Mouse (Mus musculus): ENCODE measurements around the gene Hint3.
"Not testable (repeated sequence)": the region's sequence is repeated elsewhere in the genome, so short reads cannot be mapped to it uniquely, and the experiment has no call there.

The Hint3 gene

DNA sequence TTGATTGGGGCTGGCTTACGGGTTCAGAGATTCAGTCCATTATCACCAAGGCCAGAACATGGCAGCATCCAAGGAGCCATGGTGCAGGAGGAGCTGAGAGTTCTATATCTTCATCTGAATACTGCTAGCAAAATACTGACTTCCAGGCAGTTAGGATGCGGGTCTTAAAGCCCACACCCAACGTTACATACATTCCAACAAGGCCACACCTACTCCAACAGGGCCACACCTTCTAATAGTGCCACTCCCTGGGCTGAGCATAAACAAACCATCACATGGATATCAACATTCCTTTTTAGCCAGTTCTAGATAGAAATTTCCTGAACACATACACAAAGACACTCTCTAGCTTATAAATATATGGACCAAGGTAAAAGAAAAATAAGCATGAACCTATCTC, at the start of gene Hint3:
TSS of gene Hint3 (minus strand) at position 120 of the 400 bp plus-strand sequence.
- DNase-seq, result no peak

DNA sequence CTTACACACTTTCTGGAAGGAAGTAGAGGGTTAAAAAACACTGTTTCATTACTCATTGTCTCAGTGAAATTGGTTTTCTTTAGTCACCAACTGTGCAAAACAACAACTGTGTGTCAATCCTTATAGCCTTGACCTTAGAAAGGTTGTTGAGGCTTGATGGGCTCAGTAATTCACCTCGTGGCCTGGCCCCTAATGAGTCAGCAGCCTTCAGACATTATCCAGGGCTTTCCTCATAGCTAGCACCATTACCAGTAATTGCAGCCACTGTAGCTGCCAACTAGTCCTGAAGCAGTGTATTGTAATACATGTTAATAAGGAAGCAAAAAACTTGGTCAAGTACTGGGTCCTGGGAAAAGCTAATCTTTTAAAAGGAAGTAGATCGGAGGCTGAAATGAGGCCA, 48.6 kb upstream of the Hint3 start:
- no peak for DNase-seq

DNA sequence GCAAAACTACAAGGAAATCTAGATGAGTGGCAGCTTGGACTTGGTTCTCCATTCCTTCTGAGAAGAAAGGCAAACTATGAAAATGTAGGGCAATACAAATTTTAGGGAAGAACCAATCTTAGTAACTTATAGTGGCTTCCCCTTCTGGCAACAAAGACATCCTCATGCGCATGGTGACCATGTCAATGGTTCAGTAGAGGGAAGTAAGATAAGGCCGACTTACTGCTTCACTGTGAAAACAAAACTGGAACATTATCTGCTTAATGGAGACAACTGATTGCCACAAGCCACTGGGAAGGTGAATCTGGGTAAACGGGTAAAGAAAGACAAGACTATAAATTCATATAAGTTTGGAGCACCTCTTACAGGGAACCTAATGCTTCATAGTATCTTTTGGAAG, 45.4 kb upstream of the Hint3 start:
- no peak for DNase-seq

DNA sequence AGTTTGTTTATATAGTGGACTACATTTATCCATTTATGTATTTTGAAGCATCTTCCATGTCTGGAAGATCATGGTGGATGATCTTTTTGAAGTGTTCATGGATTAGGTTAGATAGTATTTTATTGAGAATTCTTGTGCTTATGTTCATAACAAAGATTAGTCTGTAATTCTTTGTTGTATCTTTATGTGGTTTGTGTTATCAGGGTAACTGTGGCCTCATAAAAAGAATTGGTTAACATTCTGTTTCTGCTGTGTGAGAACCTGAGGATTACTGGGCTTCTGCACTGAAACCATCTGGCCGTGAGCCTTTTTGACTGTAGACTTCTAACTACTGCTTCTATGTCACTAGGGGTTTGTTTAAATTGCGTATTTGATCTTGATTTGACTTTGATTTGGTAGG, 37.1 kb upstream of the Hint3 start:
- no peak for DNase-seq

DNA sequence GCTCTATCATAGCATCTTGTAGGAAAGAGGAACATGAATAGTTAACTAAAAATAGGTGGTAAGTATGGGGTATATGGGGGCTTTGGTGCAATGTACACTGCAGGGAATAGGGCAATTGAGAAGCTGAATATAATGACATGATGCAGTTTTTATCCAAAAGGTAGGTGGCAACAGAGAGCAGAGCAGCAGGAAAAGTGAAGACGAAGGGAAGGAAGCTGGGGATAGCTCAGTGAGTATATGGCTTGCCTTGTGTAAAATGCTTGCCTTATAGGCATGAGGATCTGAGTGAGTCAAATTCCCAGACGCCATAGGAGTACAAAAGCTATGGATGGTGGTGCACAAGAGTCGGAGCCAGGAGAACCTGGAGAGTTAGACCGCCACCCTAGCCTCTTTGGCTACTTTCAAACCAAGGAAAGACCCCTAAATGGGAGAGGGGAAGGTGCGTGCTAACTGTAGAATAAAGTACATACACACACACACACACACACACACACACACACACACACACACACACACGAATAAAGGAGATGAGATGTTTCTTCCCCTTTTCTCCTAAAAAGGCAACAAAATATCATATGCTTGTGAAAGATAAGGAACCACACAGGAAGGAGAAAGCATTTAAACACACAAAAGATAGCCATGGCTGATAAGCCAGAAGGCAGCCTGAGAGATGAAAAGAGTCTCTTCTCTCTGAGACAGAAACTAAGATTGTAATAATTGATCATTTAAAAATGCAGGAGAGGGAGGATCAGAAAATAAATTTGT, 31.3 kb upstream of the Hint3 start:
- DNase-seq, result peak; percentile 11

DNA sequence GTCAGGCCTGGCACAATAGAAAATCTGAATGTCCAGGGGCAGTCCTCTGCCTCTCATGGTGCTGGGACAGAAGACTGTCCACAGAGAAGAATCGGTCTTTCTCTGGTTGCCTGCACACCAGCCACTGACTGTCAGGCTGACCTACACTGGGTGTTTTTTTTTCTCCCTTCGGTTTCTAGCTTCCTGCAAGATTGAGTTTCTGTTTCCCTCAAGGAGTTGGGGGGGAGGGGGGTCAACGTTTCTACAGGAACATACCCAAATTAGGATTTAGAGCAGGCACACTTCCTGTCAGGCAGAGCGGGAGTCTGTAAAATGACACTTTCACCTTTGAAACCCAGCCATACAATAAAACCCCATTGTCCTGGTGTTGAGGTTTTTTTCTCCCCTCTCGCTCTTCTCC, 26.2 kb upstream of the Hint3 start:
- no peak for DNase-seq

DNA sequence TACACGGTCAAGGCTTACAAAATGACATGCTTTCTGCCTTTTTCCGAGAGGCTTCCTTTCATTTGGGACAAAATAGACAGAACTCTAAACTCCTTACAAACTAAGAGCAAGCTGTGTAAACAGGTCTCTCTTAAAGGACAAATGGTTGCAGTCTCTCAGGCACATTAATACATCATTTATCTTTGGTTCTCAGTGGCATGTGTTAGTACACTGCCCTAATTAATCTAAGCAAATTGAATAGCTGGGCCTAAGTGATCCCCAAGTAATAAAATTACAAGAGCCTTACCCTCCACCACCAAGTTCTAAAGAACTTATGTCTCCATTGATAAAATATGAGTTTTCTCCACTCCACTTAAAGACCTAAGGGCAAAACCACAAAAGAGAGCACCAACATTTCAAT, 18.2 kb upstream of the Hint3 start:
- DNase-seq, result no peak

DNA sequence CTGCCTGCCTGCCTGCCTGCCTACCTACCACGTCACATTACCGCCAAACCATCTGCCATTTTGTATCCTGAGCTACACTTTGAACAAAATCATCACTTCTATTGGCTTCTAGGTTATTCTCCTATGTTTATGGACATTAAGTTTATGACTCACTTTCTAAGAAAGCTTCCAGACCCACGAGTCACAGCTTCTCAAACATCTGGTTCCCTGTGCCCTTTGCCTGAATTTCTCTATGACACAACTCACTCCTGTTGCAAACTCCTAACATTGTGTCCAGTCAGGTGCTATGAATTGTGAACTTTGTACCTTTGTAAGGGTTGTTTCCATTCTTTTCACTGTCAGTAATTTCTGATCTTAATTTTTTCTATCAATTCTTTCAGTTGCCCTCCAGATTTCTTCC, 8.8 kb upstream of the Hint3 start:
- no peak for DNase-seq

DNA sequence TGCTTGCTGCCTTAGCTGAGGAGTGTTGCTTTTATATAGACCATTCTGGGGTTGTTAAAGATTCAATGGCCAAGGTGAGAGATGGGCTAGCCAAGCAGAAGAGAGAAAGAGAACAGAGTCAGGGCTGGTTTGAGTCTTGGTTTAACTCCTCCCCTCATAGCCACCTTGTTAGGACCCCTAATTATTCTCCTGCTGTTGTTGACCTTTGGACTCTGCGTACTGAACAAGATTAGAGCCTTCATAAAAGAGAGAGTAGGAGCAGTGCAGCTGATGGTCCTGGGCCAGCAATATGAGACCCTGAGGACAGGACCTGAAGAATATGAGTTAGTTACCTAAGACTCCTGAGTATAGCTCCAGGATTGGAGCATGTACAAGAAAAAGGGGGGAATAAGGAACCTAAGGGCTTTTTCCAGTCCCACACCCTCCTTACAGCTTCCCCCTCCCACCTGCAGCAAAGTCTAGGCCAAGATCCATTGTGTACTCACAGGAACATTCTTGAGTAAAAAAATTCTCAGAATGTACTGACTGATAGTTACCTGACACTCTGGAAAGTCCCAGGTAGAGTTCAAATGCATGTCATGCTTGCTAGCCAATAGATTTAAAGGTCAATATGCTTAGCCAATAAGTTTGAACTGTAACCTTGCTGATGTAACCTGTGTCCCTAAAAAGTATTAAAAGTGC, 7.2 kb upstream of the Hint3 start:
- DNase-seq, result not testable (repeated sequence)

DNA sequence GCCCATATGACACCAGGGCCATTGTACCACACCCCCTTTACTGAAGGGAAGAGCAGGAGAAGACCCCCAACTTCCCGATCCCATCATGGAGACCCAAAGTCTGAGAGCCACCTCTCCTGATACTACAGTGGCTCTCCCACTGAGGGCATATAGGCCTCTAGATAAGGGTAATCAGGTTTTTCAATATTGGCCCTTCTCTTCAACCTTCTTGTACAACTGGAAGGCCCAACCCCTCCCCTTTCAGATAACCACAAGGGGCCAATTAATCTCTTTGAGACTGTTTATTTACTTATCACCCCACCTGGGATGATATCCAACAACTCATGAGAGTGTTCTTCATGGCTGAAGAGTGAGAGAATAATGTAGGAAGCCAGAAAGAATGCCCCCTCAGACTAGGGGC, 3.3 kb upstream of the Hint3 start:
- no peak for DNase-seq

DNA sequence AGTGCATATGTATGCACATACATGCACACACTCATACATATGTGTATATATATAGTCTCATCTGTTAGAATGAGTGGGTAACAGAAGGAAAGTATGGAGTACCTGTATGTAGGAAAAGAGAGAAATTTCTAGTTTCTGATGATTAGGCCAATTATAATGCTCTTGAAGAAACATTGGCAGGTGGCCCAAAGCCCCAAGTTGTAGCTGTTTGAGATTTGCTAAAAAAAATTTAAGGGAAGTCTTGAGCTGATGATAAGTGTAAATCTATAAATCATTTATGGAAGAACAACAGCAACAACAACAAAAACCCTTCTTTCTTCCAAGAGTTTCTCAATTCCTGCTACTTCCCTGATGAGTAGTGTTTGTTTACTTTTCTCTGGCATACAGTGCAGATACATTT, 545 bp upstream of the Hint3 start:
- no peak for DNase-seq

DNA sequence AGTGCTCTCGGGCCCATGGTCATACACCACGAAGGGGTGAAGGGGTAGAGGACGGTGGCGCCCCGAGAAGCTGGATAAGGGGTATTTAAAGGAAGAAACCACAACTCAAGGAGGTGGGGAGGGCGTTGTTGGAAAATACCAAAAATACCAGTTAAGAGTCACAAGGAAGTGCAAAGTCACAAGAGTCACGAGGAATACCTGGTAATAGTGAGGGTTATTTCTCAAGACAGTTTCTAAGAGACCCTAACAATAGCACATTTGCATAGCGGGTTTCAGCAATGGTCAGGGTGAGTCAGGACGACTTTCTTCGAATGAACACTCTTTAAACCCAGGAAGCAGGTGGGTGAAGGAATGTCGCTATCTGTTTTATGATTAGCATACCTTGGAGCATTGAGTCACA, 988 bp downstream of the Hint3 start:
- DNase-seq, result not testable (repeated sequence)

DNA sequence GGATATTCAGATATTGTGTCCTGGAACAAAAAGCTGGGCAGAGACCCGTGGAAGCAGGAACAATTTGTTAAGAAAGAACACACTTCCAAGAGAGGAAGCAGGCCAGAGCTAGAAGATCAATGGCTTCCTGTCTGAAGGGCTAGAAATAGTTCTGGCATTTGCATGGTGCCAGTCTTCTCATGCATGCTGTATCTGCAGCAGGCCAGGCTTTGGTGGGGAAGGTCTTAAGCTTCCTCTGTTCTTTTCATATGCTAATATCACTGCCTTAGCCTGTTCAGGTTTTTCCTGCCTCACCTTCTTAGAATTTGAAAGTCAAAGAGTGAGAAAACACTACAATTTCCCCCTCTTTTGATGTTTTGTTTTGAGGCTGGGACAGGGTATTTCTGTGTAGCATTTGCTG, 1.9 kb downstream of the Hint3 start:
- no peak for DNase-seq

DNA sequence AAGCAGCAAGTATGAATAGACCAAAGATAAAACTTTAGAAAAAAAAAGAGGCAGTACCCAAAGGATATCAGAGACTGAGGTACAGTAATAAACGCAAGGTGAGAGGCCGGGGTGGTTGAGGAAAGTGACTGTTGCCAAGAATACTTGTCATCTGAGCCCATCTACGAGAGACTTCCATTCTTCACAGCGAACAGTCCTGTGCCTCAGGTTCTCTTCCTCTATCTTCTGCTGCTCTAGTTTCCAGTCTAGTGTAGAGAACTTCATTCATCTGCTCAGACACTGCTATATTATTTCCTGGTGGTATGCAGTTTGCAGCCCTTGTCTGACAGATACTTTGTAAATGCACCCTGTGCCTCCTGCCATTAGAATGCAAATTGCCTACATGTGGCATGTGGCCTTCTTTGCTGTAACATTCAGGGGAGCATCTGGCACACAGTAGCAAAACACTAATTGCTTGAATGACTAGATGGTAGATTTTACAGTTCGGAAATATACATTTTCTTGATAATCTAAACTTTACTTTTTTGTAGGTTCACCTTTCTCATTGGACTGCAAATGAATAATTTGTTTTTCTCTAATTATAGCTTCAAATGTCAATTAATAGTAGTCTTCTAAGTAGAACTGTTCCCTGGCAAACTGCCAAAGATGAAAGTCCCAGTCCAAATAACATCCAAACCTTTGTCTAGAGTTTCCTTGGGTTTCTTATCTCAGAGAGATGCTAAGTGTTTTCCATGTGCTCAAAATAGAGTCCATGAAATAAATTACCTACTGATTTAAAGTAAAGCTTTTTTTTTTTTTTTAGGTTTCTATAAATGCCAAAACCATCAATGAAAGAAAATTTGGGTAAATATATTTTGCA, 5.0 kb downstream of the Hint3 start:
- DNase-seq, result no peak

DNA sequence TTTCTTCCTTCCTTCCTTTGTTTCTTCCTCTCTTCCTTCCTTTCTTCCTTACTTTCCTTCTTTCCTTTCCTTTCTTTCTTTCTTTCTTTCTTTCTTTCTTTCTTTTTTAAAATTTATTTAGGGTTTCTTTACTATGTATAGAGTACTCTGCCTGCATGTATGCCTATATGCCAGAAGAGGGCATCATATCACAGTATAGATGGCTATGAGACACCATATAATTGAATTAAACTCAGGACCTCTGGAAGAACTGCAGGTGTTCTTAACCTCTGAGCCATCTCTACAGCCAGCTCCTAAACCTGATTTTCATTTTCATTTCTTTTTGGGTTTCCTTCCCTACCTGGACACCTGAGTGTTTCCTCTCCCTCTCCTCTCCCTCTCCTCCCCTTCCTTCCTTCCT, 6.5 kb downstream of the Hint3 start:
- no peak for DNase-seq

DNA sequence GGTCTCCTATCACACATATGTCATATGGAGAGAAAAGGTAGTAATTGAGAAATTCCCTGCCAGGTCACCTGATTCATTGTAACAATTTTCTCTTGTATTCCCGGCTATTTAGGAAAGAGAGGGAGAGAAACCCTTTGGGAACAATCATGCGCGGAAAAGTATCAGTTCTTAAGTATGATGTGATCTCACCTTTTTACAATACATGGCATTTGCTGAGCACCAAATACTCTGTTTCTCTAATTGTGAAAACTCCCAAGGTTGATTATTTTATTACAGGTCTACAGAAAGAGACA, 10.6 kb downstream of the Hint3 start:
- DNase-seq, result no peak

DNA sequence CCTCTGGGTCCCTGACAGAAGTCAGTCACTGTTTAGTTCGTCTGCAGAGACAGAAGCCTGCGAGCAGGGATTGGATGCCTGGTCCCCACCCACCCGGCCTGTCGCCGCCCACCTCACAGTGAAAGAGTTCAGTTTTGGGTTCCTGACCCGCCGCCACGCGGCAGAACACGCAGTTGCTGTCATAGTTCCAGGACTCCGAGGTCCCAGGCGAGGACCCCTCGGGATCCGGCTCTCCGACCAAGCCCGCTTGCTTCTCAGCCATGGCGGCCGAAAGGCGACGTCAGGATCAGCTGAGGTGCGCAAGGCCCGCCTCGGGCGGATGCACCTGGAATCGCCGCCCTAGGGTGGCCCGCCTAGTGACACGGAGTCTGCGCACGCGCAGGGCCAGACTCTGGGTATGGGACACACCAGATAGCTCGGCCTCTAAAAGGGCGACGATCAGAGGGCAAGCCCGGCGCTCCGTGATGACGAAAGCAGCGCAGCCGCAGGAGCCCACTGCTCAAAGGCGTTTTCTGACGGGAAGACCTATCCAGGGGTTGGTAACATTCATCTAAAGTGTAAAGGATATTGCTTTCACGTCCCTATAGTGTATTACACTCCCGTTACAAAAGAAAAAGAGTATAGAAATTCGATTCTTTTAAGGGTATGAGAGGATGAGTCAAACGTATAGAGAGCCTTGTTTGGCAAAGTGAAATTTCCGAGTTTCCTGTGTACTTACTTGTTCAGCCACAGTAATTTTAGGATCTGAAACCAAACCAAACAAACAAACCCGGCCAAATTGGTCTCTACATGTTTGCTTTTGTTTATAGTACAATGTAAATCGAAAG, 11.1 kb downstream of the Hint3 start:
- DNase-seq, result peak; percentile 98

DNA sequence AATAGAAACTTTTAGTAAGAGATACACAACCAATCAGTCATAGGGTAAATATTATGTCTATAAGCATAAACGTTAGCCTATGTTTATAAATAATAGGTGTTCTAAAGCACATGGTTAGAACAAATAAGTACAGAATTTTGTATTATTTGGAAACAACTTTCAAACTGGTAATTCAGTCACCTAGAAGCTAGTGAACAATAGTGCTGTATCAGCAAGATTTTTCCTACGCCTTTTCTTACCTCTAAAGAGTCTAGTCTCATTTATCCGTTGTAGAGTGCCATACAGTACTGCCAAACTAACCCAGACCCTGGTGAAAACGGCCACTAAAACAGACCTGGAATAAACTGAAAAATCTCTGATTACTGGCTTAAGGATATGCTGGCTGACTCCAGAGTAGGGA, 16.4 kb downstream of the Hint3 start:
- no peak for DNase-seq

DNA sequence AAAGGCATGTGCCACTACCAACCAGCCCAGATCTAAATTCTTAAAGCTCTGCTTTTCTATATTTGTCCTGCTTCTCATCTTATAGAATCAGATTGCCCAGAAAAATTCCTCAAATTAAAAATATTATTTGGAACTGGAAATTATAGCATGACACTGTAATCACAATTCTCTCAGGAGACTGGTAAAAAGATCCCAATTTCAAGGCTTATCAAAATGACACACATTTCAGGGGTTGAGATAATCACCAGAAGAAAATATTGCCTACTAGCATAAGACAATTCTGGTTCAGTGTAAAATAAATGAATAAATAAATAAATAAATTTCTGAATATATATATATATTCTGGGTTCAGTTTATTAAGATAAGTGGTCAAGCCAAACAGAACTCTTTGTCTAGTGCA, 19.8 kb downstream of the Hint3 start:
- DNase-seq, result no peak

DNA sequence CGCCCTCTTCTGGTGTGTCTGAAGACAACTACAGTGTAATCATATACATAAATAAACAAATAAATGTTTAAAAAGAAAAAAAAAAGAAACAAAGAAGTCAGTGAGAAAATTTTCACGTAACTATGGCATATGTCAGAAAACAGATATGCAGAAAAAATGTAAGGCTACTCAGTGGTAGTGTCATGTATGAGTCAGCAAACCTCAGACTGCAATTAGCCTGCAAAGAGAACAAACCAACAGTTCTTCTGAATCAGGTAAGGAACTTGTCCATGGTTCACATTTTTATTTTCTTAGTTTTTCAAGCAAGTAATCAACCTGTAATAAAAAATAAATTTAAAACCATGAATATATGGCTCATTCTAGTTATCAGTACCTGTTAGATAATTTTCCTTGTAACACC, 21.3 kb downstream of the Hint3 start:
- no peak for DNase-seq

DNA sequence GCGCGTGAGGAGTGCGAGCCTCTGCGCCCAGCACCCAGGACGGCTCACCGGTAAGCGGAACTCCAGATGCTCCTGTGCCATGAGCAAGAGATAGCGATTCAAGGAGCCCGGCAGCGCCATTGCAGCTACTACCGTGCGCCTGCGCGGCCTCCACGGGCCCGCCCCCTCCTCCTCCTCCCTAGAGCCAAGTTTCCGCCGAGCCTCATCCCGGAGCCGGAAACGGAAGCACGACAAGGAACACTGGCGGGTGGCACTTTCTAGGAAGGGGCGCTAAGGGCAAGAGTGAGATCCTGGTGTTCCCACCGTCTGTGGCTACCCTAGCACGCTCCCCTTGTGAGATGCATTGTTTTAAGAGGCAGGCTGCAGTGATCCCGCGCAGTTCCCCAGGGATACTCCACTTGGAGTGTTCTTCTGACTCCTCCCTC, 28.9 kb downstream of the Hint3 start, which contains the start of gene Trmt11:
TSS of gene Trmt11 (minus strand) at position 208 of the 425 bp plus-strand sequence.
- peak; percentile 88 for DNase-seq

DNA sequence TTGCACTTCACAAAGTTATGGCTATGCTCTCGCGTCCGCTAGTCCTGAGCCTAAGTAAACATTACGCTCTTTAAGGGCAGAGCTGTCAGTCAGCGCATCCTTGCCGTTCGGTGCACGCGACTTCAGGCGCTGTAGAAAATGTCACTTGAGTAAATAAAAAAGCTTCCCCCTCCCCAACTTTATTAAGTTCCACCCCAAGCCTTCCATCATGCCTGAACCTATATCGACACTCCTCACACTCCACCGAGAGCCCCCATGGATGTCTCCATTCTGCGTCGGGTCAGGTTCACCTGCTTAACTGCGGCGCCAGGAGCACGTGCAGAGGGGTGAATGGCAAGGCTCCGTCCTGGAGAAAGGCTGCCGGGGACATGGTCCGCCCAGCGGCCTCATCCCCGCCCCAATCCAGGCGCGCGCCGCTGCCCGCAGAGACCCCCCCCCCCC, 29.3 kb downstream of the Hint3 start:
- peak; percentile 38 for DNase-seq

DNA sequence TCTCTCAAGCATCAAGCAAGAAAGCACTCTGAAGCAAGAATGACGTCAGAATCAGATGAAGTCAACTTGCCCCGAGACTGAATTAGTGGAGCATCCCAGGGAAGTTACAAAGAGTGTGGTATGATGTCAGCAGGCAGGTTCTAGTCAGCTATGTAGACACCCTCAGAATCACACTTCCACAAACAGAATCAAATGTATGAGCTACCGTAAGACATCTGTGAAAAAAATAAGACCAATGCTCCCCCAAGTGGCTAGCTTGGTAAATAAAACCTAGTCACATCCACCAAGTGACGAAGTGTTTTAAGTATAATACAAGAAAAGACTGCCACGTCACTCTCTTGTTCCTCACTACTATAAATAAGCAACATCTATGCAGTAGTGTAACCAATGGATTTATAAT, 42.4 kb downstream of the Hint3 start:
- DNase-seq, result no peak

Data from cerebellum, adult 8-10 months (tissue).